Mouse (Mus musculus) kidney, postnatal 14 days (tissue): Measurements from ENCODE around the gene Ccl1.

Experiments used
- DNase-seq: peaks from one replicate; pipeline ENCODE4 v3.0.0; 2022; ENCODE audit warnings: mixed read lengths

Ccl1 gene

DNA sequence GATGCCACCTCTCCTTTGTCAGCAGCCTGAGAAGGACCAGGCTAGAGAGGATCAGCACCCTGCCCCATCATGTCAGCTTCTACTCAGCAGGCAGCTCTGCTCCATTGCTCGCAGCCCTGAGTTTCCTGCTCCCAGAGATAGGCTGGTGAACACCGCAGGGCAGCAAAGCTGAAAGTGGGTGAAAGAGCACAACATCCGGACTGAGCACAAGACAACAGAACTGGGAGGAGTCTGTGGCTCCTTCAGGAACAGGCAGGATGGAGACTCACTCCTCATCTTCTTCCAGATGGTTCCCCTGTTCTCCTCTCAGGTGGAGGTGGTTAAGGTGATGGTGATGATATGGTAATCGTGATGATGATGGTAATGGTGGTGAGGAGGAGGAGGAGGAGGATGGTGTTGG, at the start of gene Ccl1:
Gene Ccl1 (minus strand): TSS at position 101 of the 400 bp plus-strand sequence.
- DNase-seq, result no peak

DNA sequence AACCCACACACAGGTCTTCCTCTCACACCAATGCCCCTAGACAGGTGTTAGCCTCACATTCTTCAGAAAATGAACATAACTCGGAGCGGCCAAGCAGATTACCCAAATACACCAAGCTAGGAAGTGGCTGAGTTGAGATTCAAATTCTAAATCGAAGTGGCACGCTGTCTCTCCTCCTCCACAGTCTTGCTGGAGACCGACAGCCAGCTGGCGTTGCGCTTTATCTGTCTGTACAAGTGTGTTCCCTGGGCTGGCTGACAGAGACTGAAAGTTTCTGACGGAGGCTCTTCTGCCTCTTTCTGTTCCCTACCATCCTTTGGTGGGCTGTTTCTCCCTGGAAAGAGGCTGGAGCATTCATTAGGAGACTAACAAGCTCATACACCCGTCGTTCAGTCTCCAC, 45.5 kb upstream of the Ccl1 start:
- no peak for DNase-seq

DNA sequence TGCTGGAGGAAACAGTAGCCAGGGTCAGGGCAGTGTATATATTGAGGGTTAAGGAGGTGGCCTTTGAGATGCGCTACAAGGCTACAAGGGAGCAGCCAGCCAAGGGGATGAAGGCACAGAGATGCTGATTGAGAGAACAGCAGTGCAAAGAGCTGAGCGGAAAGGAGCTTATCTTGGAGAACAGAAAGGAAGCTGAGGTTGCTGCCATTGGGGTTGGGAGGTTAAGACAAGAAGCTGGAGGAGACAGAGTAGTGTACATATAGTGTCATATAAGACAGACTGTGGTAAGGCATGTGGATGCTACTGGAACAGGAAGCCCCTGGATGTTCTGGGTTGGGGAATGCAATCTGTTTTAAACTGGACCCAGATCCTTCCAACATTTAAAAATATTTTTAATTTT, 35.4 kb upstream of the Ccl1 start:
- no peak for DNase-seq

DNA sequence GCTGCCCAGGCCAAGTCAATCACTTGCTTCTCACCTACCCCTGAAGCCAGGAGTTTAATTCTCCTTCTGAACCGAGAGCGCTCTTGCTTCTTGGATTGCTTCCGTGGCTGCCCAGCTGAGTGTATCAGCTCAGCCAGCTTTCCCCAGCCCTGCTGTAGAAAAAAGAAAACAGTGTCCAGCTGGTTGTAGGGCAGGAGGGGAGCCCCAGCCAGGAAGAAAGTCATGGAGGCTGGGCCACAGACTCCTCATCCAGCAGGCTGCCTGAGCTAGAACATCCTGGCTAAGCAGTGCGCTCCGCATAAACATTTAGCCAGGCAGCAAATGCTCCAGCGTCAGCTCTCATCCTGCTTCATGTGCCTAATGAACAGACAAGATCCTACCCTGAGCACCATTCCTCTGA, 34.9 kb upstream of the Ccl1 start:
- DNase-seq, result peak; percentile 1

DNA sequence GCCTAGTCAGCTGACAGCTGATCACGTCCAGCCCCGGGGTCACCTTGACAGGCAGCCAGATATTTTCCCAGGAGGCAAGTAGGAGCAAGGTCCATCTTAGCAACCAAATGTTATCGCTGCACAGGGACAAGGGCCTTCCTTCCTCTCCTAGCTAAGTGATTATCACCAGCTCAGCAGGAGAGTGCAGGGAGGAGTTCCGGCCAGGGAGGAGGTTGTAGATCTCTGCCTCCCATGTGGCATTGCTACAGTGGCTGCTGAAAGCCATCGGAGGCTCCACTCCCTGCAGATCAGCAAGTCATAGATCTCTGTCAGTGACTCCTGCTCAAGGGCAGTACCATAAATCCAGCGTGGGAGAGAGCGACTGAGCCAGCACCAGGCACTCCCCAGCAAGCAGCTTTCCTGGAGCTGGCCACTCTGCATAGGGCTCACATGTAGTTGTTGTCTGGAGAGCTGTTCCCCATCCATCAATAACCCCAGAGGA, 34.5 kb upstream of the Ccl1 start:
- DNase-seq, result peak; percentile 40

DNA sequence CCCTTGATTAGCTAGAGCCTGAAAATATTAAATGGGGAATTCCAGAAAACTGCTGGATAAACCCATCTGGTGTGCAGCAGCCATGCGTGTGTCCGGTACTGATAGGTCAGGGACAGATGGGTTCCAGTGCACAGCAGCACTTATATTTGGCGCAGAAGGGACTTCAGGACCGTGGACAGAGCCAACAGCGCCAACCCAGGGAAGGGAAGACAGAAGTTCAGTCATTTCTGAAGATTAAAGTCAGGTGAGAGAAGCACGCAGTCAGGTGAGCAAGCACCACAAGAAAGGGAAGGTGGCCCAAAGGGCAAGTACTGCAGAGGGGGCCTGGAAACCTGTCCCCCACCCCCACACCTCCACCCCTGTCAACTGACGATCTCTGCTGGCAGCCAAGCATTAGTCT, 7.7 kb upstream of the Ccl1 start:
- peak; percentile 13 for DNase-seq

DNA sequence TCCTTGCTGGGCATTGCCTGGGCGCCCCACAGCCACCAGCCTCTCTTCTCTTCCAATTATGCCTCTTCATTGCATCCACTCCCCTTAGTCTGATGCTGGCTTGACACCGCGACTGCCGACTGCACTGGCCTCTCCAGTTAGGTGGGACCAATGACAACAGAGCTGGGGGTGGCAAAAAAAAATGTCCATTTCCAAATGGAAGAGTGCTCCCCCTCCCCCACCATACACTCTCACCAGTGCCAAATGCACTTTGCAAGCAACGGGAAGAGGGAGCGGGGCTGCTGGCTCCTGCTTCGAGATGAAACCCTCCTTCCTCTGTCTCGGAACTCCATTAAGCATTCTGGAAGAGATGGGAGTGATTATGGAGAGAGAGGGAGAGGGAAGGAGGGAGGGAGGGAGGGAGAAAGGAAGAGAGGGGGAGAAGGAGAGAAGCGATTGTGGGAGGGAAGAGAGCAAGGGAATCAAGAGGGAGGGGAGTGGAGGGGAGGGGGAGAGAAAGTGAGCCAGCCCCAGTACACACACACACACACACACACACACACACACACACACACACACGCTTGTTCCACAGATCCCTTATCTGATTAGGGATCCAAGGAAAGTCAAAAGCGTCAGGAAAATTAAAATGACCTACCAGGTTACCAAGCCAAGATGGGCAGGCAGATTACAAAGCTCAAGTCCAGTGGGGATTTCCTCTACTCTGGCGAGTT, 5.0 kb upstream of the Ccl1 start:
- no peak for DNase-seq

DNA sequence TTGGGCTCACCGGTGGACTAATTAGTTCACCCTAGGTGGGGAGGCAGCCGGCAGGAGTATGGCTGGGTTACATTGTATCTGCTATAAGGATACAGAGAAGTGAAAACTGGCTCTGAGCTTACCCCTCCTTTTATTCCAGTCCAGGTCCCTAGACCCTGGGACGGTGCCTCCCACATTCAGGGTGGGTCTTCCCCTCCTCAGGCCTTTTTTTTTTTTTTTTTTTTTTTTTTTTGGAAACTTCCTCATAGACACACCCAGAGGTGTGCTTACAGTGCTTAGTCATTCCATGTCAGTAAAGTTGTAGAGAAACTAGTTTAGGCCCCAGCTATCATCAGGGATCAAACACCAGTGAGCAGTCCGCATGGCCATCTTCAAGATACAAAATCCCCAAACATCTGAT, 7.6 kb downstream of the Ccl1 start:
- no peak for DNase-seq

DNA sequence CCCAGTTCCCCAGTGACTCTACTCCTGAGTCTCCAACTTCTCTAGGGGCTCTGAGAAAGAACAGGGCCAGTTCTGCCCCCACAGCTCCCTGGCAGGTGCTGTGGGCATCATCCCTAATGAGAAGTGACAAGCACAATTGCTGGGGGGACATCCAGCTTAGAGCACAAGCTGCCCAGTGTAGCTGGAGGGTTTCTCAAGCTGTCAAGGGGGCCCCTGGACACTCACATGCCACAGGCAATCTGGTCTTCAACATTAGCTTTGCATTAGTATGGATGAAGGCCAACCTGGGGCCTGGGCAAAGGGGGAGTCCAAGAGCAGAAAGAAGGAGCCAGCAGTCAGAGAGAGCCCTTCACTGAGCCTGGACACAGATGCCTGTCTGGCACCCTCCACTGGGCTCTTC, 14.6 kb downstream of the Ccl1 start:
- no peak for DNase-seq

DNA sequence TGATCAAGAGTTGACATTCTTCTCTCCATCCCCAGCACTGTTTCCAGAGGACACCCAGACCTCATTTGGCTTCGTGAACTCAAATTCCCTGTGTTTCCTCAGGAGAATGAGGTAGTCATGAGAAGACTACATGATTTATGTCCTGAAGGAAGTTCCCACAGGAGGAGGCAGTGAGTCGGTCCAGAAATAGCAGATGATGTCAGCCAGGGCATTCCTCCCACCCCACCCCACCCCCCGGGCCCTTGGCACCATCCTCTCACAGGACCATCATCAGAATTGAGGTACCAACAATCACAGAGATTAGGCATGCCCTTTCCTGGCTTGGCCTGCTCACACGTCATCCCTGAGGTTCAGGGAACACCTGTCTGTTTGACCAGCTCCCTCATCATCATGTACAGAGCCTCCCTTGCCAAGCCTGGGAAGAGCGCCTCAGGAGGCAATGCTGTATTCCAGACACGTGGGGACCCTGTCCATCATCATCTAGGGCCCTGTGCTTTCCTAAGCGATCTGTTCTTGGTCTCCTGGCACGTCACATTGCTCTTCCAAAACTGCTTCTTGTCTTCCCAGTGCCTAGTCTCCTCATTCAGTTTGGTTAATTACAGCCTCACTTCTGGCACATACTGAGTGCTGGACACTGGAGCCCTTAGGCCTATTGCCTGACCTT, 31.2 kb downstream of the Ccl1 start:
- no peak for DNase-seq

DNA sequence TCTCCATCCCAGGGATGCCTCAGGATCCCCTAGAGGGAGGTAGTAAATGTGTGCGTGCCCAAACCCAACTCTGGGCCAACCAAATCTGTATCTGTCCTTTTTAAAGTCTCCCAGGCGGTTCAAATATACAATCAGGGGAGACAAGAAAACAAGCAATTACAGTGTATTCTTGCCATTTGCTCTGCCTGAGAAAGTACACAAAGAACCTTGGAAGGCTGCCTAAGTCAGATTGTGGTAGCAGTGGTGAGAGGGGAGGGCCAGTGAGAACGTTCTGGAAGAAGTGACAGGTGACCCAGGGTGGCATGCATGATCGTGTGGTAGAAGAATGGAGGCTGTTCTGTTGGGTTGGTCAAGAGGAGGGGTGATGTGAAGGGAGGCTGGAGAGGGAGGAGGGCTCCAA, 46.4 kb downstream of the Ccl1 start:
- no peak for DNase-seq

DNA sequence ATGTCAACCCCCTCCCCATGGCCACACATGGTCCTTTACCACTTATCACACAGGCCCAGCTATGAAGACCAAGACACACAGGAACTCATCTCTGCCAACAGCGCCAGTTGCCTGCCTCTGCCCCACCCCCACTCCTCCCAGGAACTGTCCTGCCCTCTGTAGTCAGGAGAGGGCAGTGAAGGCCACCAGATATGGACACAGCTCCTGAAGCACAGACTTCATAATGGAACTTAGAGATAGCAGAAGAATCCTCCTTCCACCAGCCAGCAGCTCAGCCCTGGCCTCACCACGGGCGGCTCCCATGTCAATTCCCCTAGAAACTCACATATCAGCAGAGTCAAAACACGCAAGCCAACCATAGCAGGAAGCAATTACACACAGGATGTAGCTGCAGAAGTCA, 49.9 kb downstream of the Ccl1 start:
- peak; percentile 24 for DNase-seq

DNA sequence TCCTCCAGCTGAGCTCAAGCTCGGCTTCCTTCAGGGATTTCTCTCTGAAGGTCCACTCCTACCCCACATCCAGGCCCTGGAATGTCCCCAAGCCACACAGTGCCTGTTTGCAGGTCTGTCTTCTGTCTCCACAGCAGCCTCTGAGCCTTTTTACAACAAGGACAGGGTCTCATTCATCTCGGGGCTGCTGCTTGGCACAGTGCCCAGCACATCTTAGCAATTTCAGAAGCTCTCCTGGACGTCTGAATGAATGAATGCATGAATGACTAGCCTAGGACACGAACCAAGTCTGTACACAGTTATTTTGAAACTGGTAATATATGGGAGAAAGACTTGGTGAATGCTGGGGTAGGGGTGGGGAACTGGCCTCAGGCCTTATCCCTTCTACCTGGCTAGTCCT, 52.1 kb downstream of the Ccl1 start:
- no peak for DNase-seq

DNA sequence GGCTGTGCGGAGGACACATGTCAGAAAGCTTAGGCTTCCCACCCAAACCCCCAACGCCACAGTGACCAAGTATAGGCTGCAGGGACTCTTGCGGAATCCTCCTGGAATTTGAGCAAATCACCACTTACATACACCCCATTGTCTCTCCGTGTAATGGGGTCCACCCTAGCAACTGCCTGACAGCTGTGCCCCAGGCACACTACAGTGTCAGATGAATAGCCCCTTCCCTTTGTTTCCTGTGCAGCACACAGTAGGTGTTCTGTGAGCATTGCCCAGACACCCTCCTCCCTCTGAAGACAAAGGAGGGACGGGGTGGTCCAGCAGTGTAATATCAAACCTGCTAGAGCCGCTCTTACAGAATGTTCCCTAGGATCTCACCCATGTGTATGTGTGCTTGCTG, 54.2 kb downstream of the Ccl1 start:
- no peak for DNase-seq

DNA sequence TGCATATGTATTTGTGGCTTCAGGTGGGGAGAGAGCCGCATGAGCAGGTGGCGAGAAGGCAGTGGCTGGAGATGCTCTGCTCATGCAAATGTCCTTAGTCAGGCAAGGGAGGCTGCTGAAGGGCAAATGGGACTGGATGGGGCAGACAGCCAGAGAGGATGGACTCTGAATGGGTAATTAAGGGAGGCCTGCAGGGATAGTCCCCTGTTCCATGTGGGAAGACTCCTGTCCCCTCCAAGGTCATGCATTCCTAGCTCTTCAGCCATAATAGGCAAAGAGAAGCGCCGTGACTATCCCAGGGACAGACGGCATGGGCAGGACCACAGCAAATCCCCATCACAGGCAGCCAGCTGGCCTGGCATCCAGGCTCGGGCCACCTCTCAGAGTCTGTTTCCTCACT, 55.5 kb downstream of the Ccl1 start:
- no peak for DNase-seq

DNA sequence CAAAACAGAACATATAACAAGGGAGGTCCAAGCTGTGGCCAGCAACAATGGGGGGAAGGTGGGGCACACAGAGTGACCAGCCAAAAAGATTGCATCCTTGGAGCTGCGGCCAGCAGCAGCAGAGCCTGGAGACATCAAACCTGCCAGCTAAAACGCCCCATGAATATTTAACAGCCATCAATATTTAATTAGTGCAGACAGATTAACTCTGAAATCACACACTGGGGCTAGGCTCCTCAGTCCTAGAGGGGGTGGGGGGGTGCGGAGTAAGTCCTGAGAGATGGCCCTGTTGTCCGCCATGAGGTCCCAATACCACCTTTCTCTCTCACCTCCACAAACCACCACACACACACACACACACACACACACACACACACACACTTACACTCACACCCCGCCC, 68.1 kb downstream of the Ccl1 start:
- no peak for DNase-seq

DNA sequence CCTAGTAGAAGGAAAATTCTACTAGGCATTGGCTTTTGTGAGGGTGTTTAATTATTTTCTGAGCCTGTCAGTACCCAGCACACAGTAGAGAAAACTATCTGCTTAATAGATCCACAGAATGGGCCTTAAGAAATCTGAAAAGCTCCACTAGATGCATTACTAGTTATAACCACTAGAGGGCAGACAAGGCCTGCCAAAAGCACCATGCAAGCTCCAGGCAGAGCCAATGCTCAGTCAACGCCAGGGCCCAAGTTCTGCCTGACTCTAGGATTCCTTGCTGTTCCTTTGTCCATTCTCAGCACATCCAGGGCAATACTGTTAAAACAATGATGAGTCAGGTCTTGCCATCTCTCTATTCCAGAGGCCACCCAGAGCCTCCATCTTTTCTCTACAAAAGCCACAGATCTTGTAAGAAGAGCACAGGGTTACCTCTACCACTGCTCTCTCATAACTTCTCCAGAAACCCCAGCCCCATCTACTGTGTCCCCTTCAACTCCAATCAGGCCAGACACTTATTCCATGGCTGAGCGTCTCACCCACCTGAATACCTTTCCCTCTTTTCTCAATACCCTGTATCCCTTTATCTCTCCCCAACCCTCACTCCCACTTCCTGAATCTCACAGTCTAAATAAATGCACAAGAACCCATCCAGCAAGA, 69.8 kb downstream of the Ccl1 start:
- peak; percentile 26 for DNase-seq

DNA sequence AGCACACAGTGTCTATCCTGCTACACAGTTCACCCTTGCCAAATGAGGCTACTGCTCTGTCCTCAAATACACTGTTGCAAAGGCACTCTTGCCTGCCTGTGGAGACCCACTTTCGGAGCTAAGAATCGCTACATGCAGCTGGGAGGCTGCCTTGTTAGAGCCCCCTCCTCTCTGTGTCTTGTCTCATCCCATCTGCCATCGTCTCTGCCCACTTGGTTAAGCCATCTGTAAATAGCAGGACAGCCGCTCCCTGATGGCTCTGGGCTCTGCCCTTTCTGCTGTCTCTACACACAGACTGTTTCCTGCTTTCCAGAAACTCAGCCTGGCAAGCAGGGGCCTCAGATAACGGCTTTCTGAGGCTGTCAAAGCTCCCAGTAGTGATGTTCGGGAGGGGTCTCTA, 71.5 kb downstream of the Ccl1 start:
- no peak for DNase-seq

DNA sequence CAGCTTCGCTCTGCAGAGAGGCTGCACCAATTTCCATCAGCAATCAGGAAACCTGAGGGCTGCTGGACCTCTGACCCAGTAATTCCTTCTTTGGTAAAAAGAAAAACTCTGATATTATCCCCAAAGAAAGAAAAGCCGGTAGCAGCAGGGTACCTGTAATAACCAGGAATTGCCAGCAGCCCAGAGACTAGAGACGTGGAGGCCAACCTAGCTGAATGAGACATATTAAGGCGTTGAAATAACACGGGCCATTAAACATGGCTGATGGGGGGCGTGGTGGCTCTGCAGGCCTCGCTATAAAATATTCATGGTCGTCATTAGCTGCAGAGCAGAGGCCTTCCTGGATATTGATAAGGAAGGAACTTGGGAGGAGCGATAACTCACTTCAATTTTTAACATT, 78.5 kb downstream of the Ccl1 start:
- DNase-seq, result no peak

DNA sequence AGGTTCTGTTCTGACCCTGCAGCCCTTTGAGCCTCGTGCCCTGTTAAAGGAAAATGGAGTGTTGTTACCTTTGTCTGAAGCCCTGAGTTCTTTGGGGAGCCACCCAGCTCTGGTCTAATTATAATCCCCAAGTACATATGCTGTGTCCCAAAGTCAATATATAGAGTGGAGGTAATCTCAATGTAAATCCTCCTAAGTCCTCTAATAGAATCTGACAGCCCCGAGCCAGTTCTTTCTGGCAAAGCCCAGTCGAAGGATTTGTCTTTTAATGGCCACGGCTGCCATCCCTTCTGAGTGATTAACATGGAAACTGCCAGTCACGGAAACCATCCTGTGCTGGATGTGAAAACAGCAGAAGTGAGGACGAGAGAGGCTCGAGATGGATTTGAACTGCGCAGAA, 79.6 kb downstream of the Ccl1 start:
- DNase-seq, result no peak

DNA sequence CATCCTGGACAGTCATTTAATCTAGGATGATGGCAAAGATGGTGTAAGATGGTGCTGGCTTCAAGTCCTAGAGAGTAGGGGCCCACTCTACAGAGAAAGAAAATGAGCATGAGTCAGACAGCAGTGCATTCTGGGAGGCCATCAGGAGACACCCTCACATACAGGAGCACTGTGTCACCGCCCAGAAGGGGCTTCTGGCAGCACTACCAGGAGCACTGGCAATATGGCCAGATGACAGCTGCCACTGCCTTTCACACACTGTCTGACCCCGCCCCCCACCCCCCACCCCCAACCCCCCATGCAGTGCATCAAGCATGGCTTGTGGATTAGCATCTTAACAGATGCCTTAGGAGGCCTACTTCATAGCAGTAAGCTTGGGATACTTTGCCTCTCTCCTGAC, 89.0 kb downstream of the Ccl1 start:
- no peak for DNase-seq

DNA sequence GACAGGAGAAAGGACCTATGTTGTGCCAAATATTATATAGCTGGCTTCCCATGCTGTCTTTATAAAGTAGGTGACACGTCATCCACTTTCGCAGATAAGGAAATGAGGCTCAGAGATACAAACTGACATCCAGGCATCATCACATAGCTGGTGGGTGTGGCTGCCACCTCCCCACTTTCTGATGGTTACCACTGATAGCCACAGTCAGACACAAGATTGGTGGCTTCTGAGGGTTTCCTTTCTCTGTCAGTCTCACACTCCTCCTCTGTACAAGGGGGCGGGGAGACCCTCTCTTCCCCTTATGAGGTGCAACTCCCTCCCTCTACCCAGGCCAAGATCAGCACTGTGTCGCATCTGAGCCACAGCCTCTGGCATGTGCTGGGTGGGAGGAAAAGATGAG, 91.1 kb downstream of the Ccl1 start:
- no peak for DNase-seq

DNA sequence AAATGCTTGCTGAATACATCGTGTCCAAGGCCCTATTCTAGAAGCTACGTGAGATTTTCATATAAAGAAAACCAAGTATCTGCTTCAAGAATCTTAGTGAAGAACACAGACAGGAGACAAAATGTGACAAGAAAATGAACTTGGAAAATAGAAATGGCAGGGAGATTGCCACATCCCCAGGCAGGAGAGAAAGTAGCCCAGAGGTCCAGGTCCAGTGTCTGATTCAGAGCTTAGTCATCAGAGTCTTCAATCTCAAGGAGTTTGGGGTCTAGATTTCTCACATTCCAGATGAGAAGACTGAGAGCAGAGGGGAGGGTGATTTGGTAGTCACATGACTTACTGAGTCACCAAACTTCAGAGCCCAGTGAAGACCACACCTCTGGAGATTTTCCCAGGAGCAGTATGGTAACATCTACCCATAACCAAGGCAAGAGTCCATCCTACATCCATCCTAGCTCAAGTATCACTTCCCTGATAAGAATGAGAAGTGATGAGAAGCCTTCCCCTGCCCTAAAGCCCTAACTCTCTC, 98.5 kb downstream of the Ccl1 start:
- DNase-seq, result no peak

DNA sequence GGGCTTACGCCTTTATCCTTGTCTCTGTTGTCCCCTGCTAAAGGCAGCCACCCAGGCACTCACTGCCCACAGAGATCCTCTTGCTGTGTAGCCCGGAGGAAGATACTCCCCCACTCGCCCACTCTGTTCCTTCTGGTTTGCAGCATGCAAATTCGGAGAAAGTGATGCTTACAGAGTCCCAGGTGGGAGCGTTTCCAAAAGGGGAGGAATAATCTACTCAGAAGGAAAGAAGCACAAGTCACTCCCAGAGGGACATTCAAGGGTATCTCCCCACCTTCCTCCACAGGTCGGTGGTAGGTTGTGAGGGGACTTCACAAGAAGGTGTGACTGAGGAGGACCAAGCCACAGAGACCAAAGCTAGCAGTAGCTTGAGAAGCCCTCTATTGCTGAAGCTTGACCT, 100.3 kb downstream of the Ccl1 start:
- no peak for DNase-seq
